Mouse (Mus musculus) granulocyte monocyte progenitor cell, adult 5-6 weeks (primary cell): Measurements from ENCODE around the gene Lypd6b. TPM values are rescaled to one million over a fixed set of nuclear protein-coding genes. Genes with fewer than 3 reads are reported as not detected.

Source experiments
- ATAC-seq: replicated peaks from 2 replicates; pipeline ENCODE4 v1.8.0; 2016; ENCODE audit warnings: mild to moderate bottlenecking, moderate TSS enrichment, inconsistent platforms; ENCODE audit not compliant: poor library complexity, severe bottlenecking
- total RNA-seq, 2 experiments: library from RNA; stranded (forward) in 1 of 2; stranded (reverse) in 1 of 2; fragments of 200-712, 200-1000 nt in 1 of 2; fragments of >200 nt in 1 of 2; fragmentation: Nextera tagmentation in 1 of 2; gene quantifications; 2 replicates each; pipeline ENCODE4 v1.2.3; 2014 to 2017

Gene Lypd6b
- total RNA-seq, 2 experiments from 2014 or later = 0.10 TPM; not detected in 1

DNA sequence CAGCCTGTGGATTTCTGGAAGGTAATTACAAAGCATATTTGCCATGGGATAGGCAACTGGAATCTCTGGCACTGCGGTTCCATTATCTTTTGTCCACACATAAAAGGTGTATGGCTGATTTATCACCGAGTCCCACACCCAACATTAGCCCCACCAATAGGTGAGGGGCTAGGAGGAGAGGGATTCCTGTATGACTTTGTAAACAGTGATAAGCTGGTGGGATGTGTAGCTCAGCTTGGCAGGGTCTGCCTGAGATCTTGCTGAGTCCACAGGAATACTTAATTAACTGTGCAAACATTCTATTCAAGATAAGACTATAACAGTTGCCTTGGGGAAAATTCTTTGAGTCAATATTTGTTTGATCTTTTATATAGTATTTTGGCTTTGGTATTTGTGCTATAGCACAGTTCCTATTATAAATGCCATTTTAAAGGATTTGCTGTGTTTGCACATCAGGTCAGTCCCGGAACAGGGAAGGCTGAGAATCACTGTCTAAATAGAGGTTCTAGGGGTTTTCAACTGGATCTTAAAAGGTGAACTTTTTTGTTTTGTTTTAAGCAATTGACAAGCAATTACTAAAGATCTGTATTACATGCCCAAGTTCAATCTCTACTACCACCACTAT, 28.3 kb downstream of the Lypd6b start:
- ATAC-seq = no peak

DNA sequence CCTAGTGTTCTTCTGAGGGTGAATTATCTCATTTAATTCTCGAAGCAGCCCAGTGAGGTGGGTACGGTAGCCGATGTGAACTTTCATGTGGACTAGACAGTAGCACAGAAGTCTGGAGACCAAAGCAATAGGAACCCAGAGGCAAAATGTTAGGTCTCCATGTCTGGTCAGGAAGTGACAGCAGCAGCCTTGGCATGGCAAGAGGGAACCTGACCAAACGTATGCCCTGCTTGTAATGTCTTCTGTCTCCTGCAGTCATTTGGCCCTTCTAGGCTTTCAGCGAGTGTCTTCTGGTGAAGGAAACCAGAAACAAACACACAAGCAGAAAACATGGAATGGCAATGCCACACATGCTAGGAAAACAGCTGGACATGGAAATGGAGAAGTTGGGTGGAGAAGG, 29.1 kb downstream of the Lypd6b start:
- no peak for ATAC-seq

DNA sequence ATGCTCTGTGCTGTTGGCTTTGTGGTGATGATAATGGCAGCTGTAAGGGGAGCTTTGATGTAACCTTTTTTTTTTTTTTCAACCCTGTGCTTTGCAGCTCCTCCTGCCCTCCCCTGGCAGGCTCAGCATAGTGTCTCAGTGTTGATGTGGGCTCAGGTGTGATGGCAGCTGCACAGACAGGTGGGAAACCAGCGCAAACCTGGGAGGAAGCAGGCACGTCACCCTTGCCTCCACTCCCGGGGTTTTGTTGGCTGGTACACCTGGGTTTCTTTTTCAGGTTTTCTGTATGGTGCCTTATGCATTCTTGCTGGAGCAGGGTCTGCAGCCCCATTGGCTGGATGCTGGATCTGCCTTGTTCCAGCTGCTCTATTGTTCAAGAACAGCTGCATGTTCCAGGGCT, 29.7 kb downstream of the Lypd6b start:
- no peak for ATAC-seq

DNA sequence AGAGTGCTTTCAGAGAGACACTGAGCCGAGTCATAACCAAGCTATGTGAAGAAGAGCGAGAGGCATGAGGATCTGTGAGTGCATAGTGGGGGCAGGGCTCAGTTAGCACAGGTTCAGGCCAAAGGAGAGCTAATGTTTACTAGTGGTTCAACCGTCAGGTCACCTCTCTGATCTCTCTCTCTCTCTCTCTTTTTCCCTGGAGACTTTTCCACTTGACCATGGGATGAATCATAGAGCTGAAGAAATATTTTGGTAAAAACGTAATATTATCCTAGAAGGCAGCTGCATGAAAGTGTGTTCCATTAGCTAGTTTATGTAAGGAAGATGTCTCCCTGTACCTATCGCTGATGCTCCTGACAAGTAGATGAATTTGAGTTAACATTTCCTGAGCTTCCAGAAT, 30.6 kb downstream of the Lypd6b start:
- ATAC-seq = no peak

DNA sequence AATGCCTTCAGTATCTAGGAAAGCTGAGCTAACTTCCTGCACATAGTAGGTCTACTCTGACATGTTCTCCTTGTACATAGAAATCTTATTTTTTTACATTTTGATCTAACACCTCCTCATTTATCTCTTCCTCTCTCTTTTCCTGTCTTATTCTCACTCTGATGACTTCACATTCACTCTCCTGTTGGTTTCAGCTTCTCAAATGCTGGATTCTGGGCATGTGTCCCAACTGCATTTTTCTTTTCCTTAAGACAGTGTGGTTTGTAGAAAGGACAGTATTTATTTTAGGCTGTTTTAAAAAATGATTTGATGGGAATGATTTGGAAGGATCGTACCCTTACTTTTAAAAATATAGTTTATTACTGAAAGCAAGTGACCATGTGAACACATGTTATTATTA, 34.8 kb downstream of the Lypd6b start:
- ATAC-seq = no peak

DNA sequence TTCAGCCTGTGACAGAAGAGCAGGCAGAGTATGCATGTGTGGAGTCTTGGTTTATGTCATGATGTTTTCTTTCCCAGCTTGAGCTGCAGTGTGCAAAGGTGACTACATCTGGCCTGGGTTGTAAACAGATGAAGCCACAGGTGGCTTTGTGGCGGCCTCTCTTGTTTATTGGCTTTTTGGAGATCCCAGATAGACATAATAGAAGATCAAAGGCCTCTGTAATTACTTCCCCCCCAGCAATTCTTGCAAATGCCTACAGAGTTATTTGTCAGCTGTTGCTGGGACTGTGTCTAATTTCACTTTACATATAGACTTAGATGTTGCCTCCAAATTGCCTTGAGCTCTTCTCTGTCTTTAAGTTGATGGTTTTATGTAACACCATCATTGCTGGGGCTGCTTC, 38.1 kb downstream of the Lypd6b start:
- no peak for ATAC-seq

DNA sequence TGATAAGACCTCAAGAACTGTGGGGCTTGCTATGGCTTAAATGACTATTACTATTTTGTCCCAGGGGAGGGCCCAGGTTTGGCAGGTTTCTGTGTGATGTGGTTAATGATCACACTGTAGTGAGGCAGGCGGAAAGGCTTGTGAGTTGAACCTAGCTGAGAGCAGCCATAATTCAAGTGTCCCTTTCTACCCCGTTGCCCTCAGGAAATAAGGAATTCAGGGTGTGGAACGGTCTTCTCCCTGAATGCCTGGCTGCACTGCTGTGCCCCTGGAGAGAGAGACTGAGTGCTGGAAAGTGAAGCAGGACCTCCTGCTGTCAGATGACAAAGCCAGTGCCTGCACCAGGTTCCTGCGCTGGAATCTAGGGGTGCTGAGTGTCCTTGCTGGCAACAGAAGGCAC, 40.3 kb downstream of the Lypd6b start:
- no peak for ATAC-seq

DNA sequence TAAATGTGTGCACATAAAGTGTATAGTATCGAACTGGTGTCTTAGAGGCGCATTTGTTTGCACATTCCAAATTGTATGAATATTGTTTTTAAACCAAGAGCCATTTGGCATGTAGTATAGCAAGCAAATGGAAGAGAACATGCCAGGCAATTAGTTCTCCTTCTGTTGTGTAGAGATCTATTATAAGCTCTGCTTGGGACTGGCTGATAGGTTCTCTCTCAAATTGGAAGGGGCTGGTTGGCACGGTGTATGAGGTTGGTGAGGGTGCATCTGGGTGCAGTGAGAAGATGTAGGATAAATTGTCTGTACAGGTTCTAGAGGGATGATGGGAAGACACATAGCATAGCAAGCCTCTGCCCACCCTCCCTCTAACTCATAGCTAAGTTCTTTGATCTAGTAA, 42.9 kb downstream of the Lypd6b start:
- ATAC-seq = no peak

DNA sequence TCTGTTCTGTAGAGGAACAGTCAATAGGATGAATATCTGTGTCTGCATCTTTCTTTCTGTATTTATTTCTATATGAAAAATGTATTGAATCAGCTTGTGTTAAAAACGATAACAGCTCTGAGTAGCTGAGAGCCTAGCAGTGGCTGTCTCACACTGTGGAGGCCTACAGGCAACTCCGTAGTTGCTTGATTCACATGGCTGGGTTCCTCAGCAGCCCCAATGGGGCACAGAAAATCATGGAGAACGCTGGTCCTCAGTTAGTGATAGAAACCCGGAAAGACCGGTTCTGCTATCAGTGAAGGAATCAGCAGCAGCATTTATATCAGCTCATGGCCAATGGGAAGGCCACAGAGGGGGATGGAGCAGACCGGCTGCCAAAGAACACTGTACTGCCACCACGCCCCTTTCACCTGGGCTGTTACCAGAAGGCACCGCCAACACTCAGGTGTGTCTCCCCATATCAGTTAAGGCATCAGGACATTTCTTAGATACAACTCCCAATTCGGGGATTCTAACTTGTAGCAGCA, 44.9 kb downstream of the Lypd6b start:
- no peak for ATAC-seq

DNA sequence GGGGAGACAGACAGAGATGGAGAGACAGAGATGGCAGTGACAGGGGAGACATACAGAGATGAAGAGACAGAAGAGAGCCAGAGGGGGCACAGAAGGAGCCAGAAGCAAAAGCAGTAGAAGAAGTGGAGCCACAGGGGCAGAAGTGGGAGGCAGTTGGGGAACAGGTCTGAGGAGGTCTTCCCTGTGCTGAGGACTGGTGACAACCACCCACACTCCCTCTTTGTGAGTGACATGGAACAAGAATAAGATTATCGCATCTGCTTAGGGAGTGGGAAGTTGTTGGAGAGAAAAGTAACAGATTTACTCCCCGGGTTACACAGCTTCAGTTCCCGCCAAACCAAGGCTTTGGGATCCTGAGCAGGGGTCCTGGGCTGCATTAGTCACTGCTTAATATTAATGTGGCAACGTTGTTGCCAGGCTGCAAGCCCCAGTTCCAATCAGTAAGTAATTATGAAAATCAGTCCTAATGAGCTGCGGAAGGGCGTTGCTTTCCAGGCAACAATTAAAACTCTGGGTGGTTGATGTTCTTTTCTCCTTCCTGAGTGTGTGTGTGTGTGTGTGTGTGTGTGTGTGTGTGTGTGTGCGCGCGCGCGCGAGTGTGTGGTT, 50.1 kb downstream of the Lypd6b start:
- no peak for ATAC-seq

DNA sequence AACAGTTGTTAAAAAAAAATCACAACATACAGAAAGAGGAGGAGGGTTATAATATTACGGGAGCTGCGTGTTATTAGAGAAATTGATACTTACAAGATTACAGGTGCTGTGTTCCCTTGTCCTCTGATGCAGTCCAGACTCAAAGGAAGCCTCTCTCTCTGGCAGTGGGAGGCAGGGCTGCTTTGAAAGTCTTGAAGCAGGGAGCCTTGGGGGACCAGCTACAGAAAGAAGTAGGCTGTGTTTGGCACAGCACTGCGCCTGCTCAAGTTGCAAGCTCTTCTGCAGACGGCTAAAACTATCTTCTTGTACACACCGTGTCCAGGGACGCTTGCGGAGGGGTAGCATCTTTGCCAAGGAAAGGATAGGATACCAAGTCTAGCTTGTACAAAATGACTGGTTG, 51.1 kb downstream of the Lypd6b start:
- no peak for ATAC-seq

DNA sequence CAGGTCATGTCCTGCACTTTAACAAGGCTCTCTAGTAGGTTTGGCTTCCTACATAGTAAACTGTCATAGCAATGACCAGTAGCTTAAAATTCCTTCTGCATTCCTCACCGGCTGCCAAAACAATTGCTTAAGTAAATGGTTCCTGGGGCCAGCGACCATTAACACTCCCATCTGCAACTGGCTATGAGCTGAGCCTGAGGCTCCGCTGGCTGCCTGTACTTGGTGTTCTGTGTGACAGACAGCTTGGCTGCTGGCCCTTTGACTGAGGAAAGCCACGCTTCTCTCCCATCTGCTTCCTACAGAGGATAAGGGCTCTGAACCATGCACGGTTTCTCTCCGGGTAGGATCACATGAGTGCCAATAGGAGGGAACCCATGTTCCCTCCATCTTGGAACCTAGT, 53.1 kb downstream of the Lypd6b start:
- ATAC-seq = no peak

DNA sequence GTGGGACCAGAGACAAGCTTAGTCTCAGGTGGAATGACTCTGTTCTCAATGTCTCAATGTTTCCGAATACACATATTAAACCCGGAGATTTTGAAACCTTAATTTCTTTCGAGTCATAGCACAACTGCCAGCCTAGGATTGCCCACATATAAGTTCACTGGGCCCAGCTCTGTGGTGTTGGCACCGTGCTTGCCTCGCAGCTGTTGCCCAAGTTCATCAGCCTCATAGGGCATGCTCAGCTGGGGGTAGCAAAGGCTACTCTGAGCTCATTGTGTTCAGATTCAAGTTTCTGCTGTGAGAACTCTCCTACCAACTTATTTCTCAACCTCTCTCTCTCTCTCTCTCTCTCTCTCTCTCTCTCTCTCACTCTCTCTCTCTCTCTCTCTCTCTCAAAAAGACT, 53.6 kb downstream of the Lypd6b start:
- no peak for ATAC-seq

DNA sequence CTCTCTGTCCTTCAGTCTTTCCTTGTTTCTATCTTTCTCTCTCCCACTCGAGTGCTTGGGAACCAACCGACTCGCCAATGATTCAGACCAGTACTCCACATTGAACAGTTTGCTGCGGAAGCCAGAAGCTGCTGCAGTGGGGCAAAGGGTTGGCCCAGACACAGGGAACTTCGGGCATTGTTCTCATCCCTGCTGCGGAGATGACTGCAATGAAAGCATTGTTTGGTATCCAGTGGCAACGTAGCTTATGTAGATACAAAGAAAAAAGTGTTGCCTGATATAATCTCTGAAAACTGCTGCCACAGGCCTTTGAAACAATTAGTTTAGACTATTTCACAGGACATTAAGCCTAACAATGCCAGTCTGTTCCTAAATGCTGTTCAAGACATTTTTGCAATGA, 57.6 kb downstream of the Lypd6b start:
- no peak for ATAC-seq

DNA sequence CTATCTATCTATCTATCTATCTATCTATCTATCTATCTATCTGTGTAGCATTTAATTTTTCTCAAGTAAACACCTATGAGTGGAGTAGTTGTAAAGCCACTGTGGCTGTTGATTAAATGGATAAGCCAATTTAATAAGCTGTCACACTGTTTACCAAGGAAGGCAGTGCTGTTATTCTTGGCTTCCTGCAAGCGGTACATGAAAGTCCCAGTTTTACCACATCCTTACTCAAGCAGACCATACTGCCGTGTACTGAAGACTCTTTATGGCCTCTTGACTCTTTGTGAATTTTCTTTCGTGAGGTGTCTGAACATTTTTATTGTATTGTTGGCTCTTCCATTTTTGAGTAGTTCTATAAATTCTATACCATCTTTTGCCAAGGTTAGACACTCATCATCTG, 58.6 kb downstream of the Lypd6b start:
- ATAC-seq = no peak

DNA sequence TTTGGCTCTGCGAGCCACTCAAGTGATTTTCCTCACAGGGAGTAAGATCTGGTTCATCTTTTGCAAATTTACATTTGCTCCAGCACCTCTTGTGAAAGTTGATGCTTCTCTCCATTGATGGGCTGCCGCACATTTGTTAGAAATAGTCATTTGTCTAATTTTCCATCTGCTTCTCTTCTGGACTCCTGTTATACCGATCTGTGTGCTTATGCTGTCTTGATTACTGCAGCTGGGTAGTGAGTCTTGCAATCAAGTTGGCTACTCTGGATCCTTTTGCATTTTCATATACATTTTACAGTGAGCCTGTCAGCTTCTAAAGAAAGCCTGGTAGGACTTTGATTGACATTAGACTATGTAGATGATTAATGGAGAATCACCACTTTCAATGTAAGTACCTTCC, 59.4 kb downstream of the Lypd6b start:
- no peak for ATAC-seq

DNA sequence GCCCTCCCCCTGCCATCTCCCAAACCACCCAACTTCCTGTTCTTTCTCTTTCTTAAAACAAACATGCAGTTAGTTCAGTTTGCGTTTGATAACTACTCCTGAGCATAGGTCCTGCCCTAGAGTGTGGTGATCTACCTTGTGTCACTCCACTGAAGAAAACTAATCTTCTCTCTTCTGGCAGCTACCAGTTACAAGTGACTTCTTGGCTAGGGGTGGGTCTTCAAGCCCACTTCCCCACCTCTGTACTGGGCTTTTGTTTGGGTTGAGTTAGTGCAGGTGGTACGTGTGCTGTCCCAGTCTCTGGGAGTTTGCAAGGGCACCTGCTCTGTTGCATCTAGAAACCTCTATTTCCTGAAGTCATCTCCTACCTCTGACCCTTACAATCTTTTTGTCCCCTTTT, 60.3 kb downstream of the Lypd6b start:
- peak; percentile 20; the same call in 1 of the 2 replicates for ATAC-seq

DNA sequence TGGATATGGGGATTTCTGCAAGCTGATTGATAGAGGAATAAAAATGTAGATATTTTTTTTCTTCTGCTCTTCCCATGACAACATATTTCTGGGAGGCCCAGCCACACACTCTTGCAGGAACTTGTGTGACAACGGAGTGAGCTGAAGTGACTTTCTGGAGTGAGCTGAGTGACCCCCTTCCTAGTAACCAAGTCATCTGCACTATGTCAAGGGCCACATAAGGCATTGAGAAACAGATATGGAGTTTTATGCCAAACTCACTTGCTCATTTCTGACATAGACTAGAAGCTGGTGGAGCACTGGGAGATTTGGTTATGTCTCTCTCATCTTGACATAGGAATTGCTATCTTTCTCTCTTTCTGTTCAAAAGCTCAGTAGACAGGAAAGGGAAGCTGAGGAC, 62.3 kb downstream of the Lypd6b start:
- ATAC-seq = no peak

DNA sequence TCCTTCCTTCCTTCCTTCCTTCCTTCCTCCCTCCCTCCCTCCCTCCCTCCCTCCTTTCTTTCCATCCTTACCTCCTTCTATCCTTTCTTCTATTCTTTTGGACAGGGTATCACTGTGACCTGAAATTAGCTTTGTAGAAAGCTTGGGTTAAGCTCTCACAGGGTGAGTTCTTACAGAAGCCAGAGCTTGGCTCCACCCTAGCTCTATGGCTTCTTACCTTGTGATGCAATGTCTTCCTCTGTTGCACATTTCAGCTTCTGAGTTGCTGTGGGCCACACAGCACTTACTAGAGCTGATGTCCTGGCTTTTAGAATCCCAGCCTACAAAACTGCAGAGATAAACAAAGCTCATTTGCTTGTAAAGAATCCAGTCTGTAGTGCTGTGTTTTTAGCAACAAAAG, 64.5 kb downstream of the Lypd6b start:
- peak; percentile 50; the same call in 1 of the 2 replicates for ATAC-seq

DNA sequence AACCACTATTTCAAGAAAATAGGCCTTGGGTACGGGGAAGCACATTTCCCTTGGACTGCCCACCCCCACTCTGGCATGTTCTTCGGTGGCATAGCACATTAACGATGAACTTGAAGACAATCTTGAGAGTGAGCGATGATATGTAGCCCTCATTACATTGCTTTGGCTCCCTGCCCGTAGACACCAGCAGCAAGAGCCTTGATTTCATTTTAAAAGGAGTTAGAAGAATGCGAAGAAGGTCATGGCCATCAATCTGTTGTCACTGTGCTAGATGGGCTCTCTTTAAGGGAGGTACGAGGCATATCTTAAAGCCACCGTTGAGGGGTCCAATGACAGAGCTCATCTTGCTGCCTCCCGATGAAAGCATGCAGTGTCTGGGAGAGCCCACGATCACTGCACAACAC, 68.7 kb downstream of the Lypd6b start:
- ATAC-seq = no peak

DNA sequence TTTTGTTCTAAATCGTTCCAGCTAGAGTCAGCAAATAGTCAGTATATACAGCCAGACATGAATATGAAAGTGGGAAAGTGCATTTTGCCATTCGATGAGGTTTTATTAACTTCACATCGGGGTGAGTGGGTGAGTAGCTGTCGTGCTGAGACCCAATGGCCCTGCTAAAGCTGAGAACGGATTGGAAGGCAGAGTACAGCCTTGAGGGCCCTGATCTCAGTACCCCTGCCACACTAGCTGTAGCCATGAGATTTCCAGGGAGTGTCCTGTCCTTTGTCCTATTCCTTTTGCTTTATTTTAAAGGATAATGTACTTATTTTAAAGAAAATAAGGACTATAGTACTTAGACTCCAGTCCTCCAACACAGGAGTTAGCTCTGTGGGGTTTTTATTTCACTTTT, 69.1 kb downstream of the Lypd6b start:
- ATAC-seq = no peak

DNA sequence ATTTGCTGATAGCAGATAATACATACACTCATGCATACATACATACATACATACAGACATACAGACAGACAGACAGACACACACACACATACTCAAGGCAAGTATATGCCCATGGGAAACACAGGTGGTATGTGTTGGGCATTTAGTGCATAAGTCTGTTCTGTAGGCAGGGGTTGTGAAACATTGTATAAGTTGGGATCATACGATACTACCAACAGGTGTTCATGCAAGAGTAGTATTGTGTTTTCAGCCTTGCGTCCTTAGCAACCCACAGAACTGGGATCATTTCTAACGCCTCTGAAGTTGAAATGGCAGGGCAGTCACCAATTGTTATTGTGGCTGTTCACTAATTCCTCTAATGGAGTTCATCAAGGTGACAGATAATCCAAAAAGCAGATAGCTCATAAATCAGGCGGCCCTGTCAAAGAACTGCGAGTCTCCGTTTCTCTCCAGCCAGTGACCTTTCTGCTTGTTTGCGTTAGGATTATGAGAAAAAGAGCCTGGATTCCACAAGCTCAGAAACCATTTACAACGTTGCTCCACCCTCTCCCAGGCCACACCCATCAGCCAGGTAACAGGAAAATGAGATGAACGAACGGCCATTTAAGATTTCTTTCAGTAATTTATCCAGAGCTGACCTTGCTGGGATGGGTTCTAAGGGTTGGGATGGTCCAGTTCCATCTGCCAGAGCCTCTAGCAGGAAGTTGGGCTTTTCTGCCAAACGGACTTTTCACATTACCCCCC, 72.9 kb downstream of the Lypd6b start:
- no peak for ATAC-seq
